Mouse (Mus musculus) cerebellum, adult 18-20 months (tissue): ENCODE results near the gene Pmm2.
A peak's percentile ranks its signal among the peaks of the same experiment; 100 is the strongest.

Experiments
- DNase-seq, 2 experiments: peaks; one replicate each; pipeline ENCODE4 v3.0.0; 2021

Pmm2 gene

GRCm38 (mm10) chr16:8685087-8685486 is 47.6 kb downstream of the Pmm2 start:
- DNase-seq: peak; percentile 68

- DNase-seq: peak; percentile 78 to 80
Observed at GRCm38 (mm10) chr16:8686121-8686870, 48.8 kb downstream of the Pmm2 start.

GRCm38 (mm10) chr16:8686871-8687535 is 49.5 kb downstream of the Pmm2 start:
- no peak for DNase-seq

DNA sequence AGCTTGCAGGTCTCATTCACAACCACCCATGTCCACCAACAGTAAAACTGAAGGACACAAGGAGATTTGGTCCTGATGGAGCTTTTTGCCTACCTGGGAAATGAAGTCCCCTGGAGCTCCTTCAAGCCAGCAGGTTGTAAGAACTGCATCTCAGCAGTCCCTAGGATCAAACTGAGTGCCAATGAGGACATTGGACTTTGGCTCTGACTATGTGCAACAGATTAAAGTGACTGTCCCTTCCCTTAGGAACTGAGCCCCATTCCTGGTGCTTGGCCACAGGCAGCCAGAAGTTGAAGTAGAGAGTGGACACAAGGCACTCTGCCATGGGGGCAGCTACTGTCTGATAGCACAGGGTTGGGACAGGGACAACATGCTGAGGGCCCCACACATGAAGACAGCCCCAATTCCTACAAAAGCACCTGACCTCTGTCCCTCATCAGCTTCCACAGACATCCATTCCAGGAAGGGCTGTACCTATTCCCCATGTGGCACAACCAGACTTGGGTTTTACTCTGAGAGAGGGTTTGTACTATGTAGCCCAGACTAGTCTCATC is 50.2 kb downstream of the Pmm2 start:
- no peak for DNase-seq

DNA sequence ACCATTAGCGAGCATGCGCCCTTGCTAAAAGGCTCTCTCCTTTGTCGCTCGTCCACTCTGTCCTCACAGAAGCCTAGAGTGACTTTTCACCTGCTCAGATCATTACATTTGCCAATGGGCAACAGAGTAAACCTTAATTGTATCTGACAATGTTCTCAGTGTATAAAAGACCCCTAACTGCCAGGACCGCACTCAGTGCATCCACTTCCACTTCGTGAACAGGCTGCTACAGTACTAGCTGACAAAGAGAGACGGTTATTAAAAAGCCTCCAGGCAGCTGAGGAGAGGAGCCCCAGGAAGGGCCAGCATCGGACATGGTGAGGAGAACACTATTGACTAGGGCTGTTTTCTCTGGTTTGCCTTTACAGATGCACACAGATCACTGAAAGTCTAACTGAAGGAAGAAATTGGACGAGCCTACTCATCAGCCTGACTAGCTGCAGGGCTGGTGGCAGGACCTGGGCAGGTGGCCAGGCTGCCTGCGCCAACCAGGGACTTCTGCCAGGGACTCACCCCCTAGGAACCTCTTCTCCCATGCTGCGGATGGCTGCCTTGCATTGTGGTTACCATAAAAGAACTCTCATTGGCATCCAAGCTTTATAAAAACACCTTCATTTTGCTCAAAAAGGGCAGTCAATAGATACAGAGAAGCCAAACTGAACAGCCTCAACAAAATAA is 52.6 kb downstream of the Pmm2 start:
- DNase-seq: peak; percentile 92 to 94

GRCm38 (mm10) chr16:8691206-8691605 is 53.7 kb downstream of the Pmm2 start:
- DNase-seq: peak; percentile 49 to 60

GRCm38 (mm10) chr16:8699556-8699955 is 62.1 kb downstream of the Pmm2 start:
- no peak for DNase-seq

DNA sequence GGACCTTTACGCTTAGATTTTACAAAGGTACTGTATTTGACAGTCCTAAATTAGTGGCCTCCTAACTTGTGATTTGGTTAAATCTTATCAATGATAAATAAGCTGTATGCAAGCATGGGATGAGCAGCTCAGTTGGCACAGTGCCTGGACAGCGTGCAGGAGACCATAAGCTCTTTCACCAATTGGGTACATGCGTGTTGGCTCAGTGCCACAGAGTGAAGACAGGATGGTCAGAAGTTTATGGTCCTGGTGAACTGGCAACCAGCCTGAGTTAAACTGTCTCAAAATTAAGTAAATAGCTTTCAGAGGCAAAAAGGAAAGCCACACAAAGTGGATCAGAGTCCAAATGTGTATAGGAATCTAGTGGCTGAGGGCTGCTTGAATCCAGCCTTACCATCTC is 63.1 kb downstream of the Pmm2 start:
- DNase-seq: no peak

GRCm38 (mm10) chr16:8711998-8712397 is 74.5 kb downstream of the Pmm2 start:
- peak; percentile 31 to 33 for DNase-seq
